Comparison of ENCODE assay signal across 13 mouse cellular contexts in the genomic region with DNA sequence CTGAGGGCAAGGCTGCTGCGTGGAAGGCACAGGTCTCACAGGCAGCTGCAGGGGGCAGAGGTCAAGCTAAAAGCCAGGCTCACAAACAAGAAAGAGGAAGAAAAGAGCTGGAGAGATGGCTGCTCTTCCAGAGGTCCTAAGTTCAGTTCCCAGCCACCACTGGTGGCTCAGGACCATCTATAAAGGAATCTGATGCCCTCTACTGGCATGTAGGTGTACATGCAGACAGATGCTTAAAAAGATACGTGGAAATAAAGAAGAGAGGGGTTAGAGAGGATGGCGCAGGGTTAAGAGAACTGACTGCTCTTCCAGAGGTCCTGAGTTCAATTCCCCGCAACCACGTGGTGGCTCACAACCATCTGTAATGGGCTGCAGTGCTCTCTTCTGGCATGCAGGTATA. TPM values are rescaled to one million over a fixed set of nuclear protein-coding genes. Genes with fewer than 3 reads are reported as not detected.
DNase-seq lines count a peak whose midpoint lies in the region; ATAC-seq and TF ChIP-seq lines count a peak whose summit lies in the region.
"Had no signal": no experiment of that assay in that cellular context is flagged by ENCODE, and none has a peak within 500 bp of the region (broad histone marks: within the 10 kb centered on the region; RNA-seq: fewer than 3 reads in every experiment).

No protein-coding gene starts in this region.

- H3K27me3 ChIP-seq in liver, adult 2 months (ENCODE audit: control insufficient read depth, insufficient read depth, low read length) = no peaks in the 10 kb centered on the region
- H3K27me3 ChIP-seq in liver, embryonic 11.5 days (replicated peaks; ENCODE audit: control insufficient read depth, insufficient read depth, low read length) = no peaks in the 10 kb centered on the region
- no peaks in the 10 kb centered on the region for H3K27me3 ChIP-seq in E14TG2a.4 (ENCODE audit: insufficient read depth, low read length)
- H3K27me3 ChIP-seq in intestine, embryonic 15.5 days (replicated peaks) = no peaks in the 10 kb centered on the region
- H3K27me3 ChIP-seq: heart, embryonic 15.5 days; liver, embryonic 13.5 days had no signal

- DNase-seq in embryo, embryonic 10 days (ENCODE audit: low spot score) = peak; percentile 56
- no peak for DNase-seq in embryo, embryonic 9.5 days (ENCODE audit: extremely low spot score)
- DNase-seq in liver, adult 2 months (ENCODE audit: extremely low read depth, low read depth, low spot score) = peak; percentile 39
- DNase-seq in liver, embryonic 11.5 days (ENCODE audit: low spot score) = no peak
- DNase-seq in left cerebral cortex, adult 11 months (ENCODE audit: low spot score) = no peak
- DNase-seq: liver, embryonic 13.5 days; thymus, postnatal 36 days had no signal

- H3K27ac ChIP-seq in liver, adult 2 months (replicated peaks; ENCODE audit: insufficient read depth, low read depth, low read length) = no peak overlapping the region
- no peak overlapping the region for H3K27ac ChIP-seq in liver, embryonic 11.5 days (ENCODE audit: low read depth, low read length)
- no peak overlapping the region for H3K27ac ChIP-seq in intestine, embryonic 15.5 days
- H3K27ac ChIP-seq: heart, embryonic 15.5 days; liver, embryonic 13.5 days had no signal

- H3K79me2 ChIP-seq in liver, adult 2 months (ENCODE audit: control insufficient read depth, insufficient read depth, low read length) = no peaks in the 10 kb centered on the region

- H3K9ac ChIP-seq in liver, adult 2 months (ENCODE audit: low read depth, low read length) = no peak overlapping the region
- H3K9ac ChIP-seq in liver, embryonic 11.5 days (ENCODE audit: low read depth, low read length) = no peak overlapping the region
- H3K9ac ChIP-seq in intestine, embryonic 15.5 days = no peak overlapping the region
- H3K9ac ChIP-seq: heart, embryonic 15.5 days; liver, embryonic 13.5 days had no signal

- no peak overlapping the region for H3K4me3 ChIP-seq in liver, adult 2 months (ENCODE audit: insufficient read depth, low read depth, low read length)
- H3K4me3 ChIP-seq in liver, embryonic 11.5 days (ENCODE audit: low read depth, low read length) = no peak overlapping the region
- no peak overlapping the region for H3K4me3 ChIP-seq in E14TG2a.4 (replicated peaks; ENCODE audit: low read length)
- no peak overlapping the region for H3K4me3 ChIP-seq in intestine, embryonic 15.5 days (replicated peaks)
- H3K4me3 ChIP-seq: heart, embryonic 15.5 days; liver, embryonic 13.5 days had no signal

- no peaks in the 10 kb centered on the region for H3K36me3 ChIP-seq in liver, adult 2 months (ENCODE audit: control insufficient read depth, insufficient read depth, low read length)
- peaks cover 10% of the 10 kb centered on the region; the same call in 1 of the 2 replicates for H3K36me3 ChIP-seq in liver, embryonic 11.5 days (ENCODE audit: control insufficient read depth, insufficient read depth, low read length)
- H3K36me3 ChIP-seq in E14TG2a.4 (ENCODE audit: insufficient read depth, low read length) = peaks cover 71% of the 10 kb centered on the region
- peaks cover 23% of the 10 kb centered on the region for H3K36me3 ChIP-seq in intestine, embryonic 15.5 days

- TF ChIP-seq POLR2A in liver, adult 2 months (IDR thresholded peaks at IDR 0.05; ENCODE audit: extremely low read depth, insufficient read depth, low read length) = no peak

- 51% methylated on average over 5 of the region's 5 CpGs for WGBS in liver, adult 2 months
- 64% methylated on average over 5 of the region's 5 CpGs for WGBS in liver, embryonic 11.5 days
- 54% methylated on average over 5 of the region's 5 CpGs for WGBS in intestine, embryonic 15.5 days

- no peaks in the 10 kb centered on the region for H3K9me3 ChIP-seq in liver, embryonic 11.5 days (ENCODE audit: control insufficient read depth, low read length)
- H3K9me3 ChIP-seq in E14TG2a.4 (ENCODE audit: low read length) = peaks cover 15% of the 10 kb centered on the region
- H3K9me3 ChIP-seq in intestine, embryonic 15.5 days = no peaks in the 10 kb centered on the region
- H3K9me3 ChIP-seq: heart, embryonic 15.5 days; liver, embryonic 13.5 days had no signal

- peaks cover 13% of the 10 kb centered on the region for H3K4me1 ChIP-seq in liver, adult 2 months (ENCODE audit: control insufficient read depth, insufficient read depth, low read length)
- H3K4me1 ChIP-seq in liver, embryonic 11.5 days (replicated peaks; ENCODE audit: control insufficient read depth, insufficient read depth, low read length) = no peaks in the 10 kb centered on the region
- peaks cover 50% of the 10 kb centered on the region for H3K4me1 ChIP-seq in E14TG2a.4 (replicated peaks; ENCODE audit: low read depth, low read length)
- H3K4me1 ChIP-seq in intestine, embryonic 15.5 days (replicated peaks) = no peaks in the 10 kb centered on the region

- ATAC-seq in liver, embryonic 11.5 days (replicated peaks; ENCODE audit: low FRiP score) = no peak; the same call in 1 of the 2 replicates
- ATAC-seq in intestine, embryonic 15.5 days = peak; percentile 21; the same call in 1 of the 2 replicates
- no peak for ATAC-seq in megakaryocyte-erythroid progenitor cell, adult 5-6 weeks (replicated peaks; ENCODE audit: low FRiP score, low TSS enrichment, poor library complexity, severe bottlenecking)

- H3K4me2 ChIP-seq in liver, embryonic 11.5 days = no peak overlapping the region
- H3K4me2 ChIP-seq in intestine, embryonic 15.5 days (replicated peaks) = no peak overlapping the region
- H3K4me2 ChIP-seq: heart, embryonic 15.5 days; liver, embryonic 13.5 days had no signal

- TF ChIP-seq CTCF in liver, adult 2 months (IDR thresholded peaks at IDR 0.05; ENCODE audit: low read depth, low read length) = peak; percentile 16; the same call in 1 of the 2 replicates
- TF ChIP-seq CTCF in E14TG2a.4 (conservative IDR thresholded peaks at IDR 0.05; ENCODE audit: low read length) = peak; percentile 67

RNA-seq across cellular contexts. Expression of a gene that starts 14.9 kb away (rescaled TPM):
- 71.1 and 91.4 TPM in 2 replicates for total RNA-seq in liver, adult 2 months (2014; rRNA removed)
- polyA plus RNA-seq in liver, adult 2 months (2012; rRNA removed) = 227 and 244 TPM in 2 replicates
- polyA plus RNA-seq in liver, embryonic 11.5 days (2014; fragmentation: Nextera tagmentation; extraction: Ambion mirVana) = 20.7 and 21.9 TPM in 2 replicates
- 35.7 and 36.7 TPM in 2 replicates for polyA plus RNA-seq in intestine, embryonic 15.5 days (2015; fragmentation: Nextera tagmentation; extraction: Ambion mirVana)
- total RNA-seq in megakaryocyte-erythroid progenitor cell, adult 5-6 weeks (2014; fragmentation: Nextera tagmentation) = 12.4 and 19.8 TPM in 2 replicates
- total RNA-seq in megakaryocyte-erythroid progenitor cell, adult 5-6 weeks (2017) = 8.3 and 11.4 TPM in 2 replicates

RNA-seq across cellular contexts. Expression of a gene that starts 15.0 kb away (rescaled TPM):
- total RNA-seq in liver, adult 2 months (2014; rRNA removed) = not detected in 2 replicates
- polyA plus RNA-seq in liver, adult 2 months (2012; rRNA removed) = 0.02 TPM in 1 of 2 replicates, not detected in the other
- 0.65 and 0.82 TPM in 2 replicates for polyA plus RNA-seq in liver, embryonic 11.5 days (2014; fragmentation: Nextera tagmentation; extraction: Ambion mirVana)
- polyA plus RNA-seq in intestine, embryonic 15.5 days (2015; fragmentation: Nextera tagmentation; extraction: Ambion mirVana) = 3.2 and 3.6 TPM in 2 replicates
- 0.37 TPM in 1 of 2 replicates, not detected in the other for total RNA-seq in megakaryocyte-erythroid progenitor cell, adult 5-6 weeks (2014; fragmentation: Nextera tagmentation)
- not detected in 2 replicates for total RNA-seq in megakaryocyte-erythroid progenitor cell, adult 5-6 weeks (2017)
- total RNA-seq: monocyte, adult 5-6 weeks had no signal

RNA-seq across cellular contexts. Expression of a gene that starts 26.4 kb away (rescaled TPM):
- total RNA-seq in liver, adult 2 months (2014; rRNA removed) = 4.8 and 7.4 TPM in 2 replicates
- polyA plus RNA-seq in liver, adult 2 months (2012; rRNA removed) = 12.6 and 17.1 TPM in 2 replicates
- polyA plus RNA-seq in liver, embryonic 11.5 days (2014; fragmentation: Nextera tagmentation; extraction: Ambion mirVana) = 91.0 and 102 TPM in 2 replicates
- polyA plus RNA-seq in intestine, embryonic 15.5 days (2015; fragmentation: Nextera tagmentation; extraction: Ambion mirVana) = 79.9 and 101 TPM in 2 replicates
- total RNA-seq in megakaryocyte-erythroid progenitor cell, adult 5-6 weeks (2014; fragmentation: Nextera tagmentation) = 89.0 and 93.7 TPM in 2 replicates
- total RNA-seq in megakaryocyte-erythroid progenitor cell, adult 5-6 weeks (2017) = 20.7 and 36.6 TPM in 2 replicates

RNA-seq across cellular contexts. Expression of a gene that starts 26.5 kb away (rescaled TPM):
- not detected in 2 replicates for total RNA-seq in liver, adult 2 months (2014; rRNA removed)
- polyA plus RNA-seq in liver, adult 2 months (2012; rRNA removed) = not detected in 2 replicates
- polyA plus RNA-seq in liver, embryonic 11.5 days (2014; fragmentation: Nextera tagmentation; extraction: Ambion mirVana) = not detected in 2 replicates
- not detected in 2 replicates for polyA plus RNA-seq in intestine, embryonic 15.5 days (2015; fragmentation: Nextera tagmentation; extraction: Ambion mirVana)
- total RNA-seq in megakaryocyte-erythroid progenitor cell, adult 5-6 weeks (2014; fragmentation: Nextera tagmentation) = not detected in 2 replicates
- not detected in 2 replicates for total RNA-seq in megakaryocyte-erythroid progenitor cell, adult 5-6 weeks (2017)
- total RNA-seq: layer of hippocampus, postnatal 25 days; monocyte, adult 5-6 weeks had no signal
- polyA plus RNA-seq: heart, embryonic 15.5 days; liver, embryonic 13.5 days had no signal

RNA-seq across cellular contexts. Expression of a gene that starts 38.1 kb away (rescaled TPM):
- total RNA-seq in liver, adult 2 months (2014; rRNA removed) = 1.4 and 1.5 TPM in 2 replicates
- polyA plus RNA-seq in liver, adult 2 months (2012; rRNA removed) = 3.4 and 3.5 TPM in 2 replicates
- polyA plus RNA-seq in liver, embryonic 11.5 days (2014; fragmentation: Nextera tagmentation; extraction: Ambion mirVana) = 0.13 and 0.14 TPM in 2 replicates
- 0.35 and 0.39 TPM in 2 replicates for polyA plus RNA-seq in intestine, embryonic 15.5 days (2015; fragmentation: Nextera tagmentation; extraction: Ambion mirVana)
- total RNA-seq in megakaryocyte-erythroid progenitor cell, adult 5-6 weeks (2014; fragmentation: Nextera tagmentation) = 2.6 and 2.8 TPM in 2 replicates
- total RNA-seq in megakaryocyte-erythroid progenitor cell, adult 5-6 weeks (2017) = 6.8 and 9.7 TPM in 2 replicates

Comparison
In these comparisons a context has a peak if more than half of its experiments do, and no peak if none do; other contexts are left out.
1. DNase-seq: peak in embryo, embryonic 10 days (single experiment) and liver, adult 2 months (single experiment); none in embryo, embryonic 9.5 days (single experiment), liver, embryonic 11.5 days (single experiment) and left cerebral cortex, adult 11 months (single experiment).